Mouse (Mus musculus): ENCODE results near the gene Trim17. TPM values are rescaled to one million over a fixed set of nuclear protein-coding genes. Genes with fewer than 3 reads are reported as not detected.

Gene Trim17
- total and polyA plus RNA-seq, 3 experiments = 0.50 to 0.82 TPM; not detected in 1

DNA sequence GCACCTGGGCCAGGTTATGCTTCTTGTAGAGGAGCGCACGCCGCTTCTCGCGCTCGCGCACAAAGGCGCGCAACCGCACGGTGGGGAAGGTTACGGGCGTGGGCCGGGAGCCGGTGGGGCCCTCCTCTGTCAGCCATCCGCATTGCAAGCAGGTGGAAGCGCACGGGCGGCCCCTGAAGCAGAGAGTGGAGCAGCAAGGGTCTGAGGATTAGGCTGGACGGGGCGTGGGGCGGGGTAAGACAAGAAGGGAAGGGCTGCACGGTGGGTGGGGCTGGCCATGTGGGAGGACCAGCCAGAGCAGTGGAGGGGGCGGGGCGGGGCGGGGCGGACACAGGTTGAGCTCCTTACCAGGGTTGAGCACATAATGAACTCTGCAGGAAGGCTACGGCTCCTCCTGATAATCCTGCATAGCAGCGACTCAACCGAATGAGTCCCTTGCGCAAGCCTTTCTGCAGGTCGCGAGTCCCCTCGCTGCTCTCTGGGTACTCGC, 39.9 kb downstream of the Trim17 start:
- no peak for DNase-seq (ENCODE audit: low read depth, low spot score)
- Histone ChIP-seq H3K4me3 (ENCODE audit: control insufficient read depth in 1 of 2, insufficient read depth in 1 of 2, low read depth in 2 of 2, low read length in 2 of 2) (no peak overlapping the region), H3K9me3 (replicated peaks; ENCODE audit: insufficient read depth, low read length) (no peaks in the 10 kb centered on the region), H3K36me3 (ENCODE audit: control insufficient read depth in 1 of 2, insufficient read depth in 2 of 2, low read length in 2 of 2) (peaks cover under 1 to 6% of the 10 kb centered on the region in 2 experiments; a peak in 3 of 4 replicates), H3K27ac (ENCODE audit: control insufficient read depth, low read depth, low read length) (no peak overlapping the region), H3K9ac (ENCODE audit: control insufficient read depth, low read depth, low read length, poor library complexity, severe bottlenecking) (no peak overlapping the region), H3K4me1 (ENCODE audit: control insufficient read depth in 1 of 2, insufficient read depth in 2 of 2, low read length in 2 of 2) (peaks cover 0 to 15% of the 10 kb centered on the region in 2 experiments; a peak in 2 of 4 replicates), H3K79me2 (ENCODE audit: control insufficient read depth, insufficient read depth, low read length, poor library complexity) (no peaks in the 10 kb centered on the region), H3K27me3 (ENCODE audit: control insufficient read depth in 1 of 2, insufficient read depth in 2 of 2, low read length in 2 of 2) (no peaks in the 10 kb centered on the region)
- no peak for TF ChIP-seq ZKSCAN1 (IDR thresholded peaks at IDR 0.05; ENCODE audit: low read depth, low read length)
- no peak for TF ChIP-seq POLR2AphosphoS5 (IDR thresholded peaks at IDR 0.05; ENCODE audit: borderline replicate concordance, low read depth, low read length)
- no peak for TF ChIP-seq MEF2A (IDR thresholded peaks at IDR 0.05; ENCODE audit: extremely low read depth, insufficient replicate concordance, low read depth, low read length, poor library complexity, severe bottlenecking)
- TF ChIP-seq USF1 (IDR thresholded peaks at IDR 0.05; ENCODE audit: low read depth, low read length) = no peak
- TF ChIP-seq UBTF (IDR thresholded peaks at IDR 0.05; ENCODE audit: borderline replicate concordance, insufficient read depth, low read depth, low read length) = no peak

GRCm38 (mm10) chr11:58995061-58995806, 40.7 kb downstream of the Trim17 start:
- H3K27me3 ChIP-seq (ENCODE audit: control insufficient read depth in 1 of 2, insufficient read depth in 2 of 2, low read length in 2 of 2) = no peaks in the 10 kb centered on the region
- no peaks in the 10 kb centered on the region for H3K79me2 ChIP-seq (ENCODE audit: control insufficient read depth, insufficient read depth, low read length, poor library complexity)
- no peaks in the 10 kb centered on the region for H3K9me3 ChIP-seq (replicated peaks; ENCODE audit: insufficient read depth, low read length)
- no peak for DNase-seq (ENCODE audit: low read depth, low spot score)
- H3K36me3 ChIP-seq (ENCODE audit: control insufficient read depth in 1 of 2, insufficient read depth in 2 of 2, low read length in 2 of 2) = peaks cover 0 to 6% of the 10 kb centered on the region in 2 experiments; a peak in 2 of 4 replicates
- H3K4me1 ChIP-seq (ENCODE audit: control insufficient read depth in 1 of 2, insufficient read depth in 2 of 2, low read length in 2 of 2) = peaks cover 0 to 15% of the 10 kb centered on the region in 2 experiments; a peak in 2 of 4 replicates
- no peak overlapping the region for H3K9ac ChIP-seq (ENCODE audit: control insufficient read depth, low read depth, low read length, poor library complexity, severe bottlenecking)
- TF ChIP-seq TBP (IDR thresholded peaks at IDR 0.05; ENCODE audit: low read depth, low read length) (no peak), TAL1 (IDR thresholded peaks at IDR 0.05; ENCODE audit: low read length) (no peak), POLR2AphosphoS5 (IDR thresholded peaks at IDR 0.05; ENCODE audit: borderline replicate concordance, low read depth, low read length) (no peak), POLR2AphosphoS2 (IDR thresholded peaks at IDR 0.05; ENCODE audit: low read length) (no peak), MAZ (IDR thresholded peaks at IDR 0.05; ENCODE audit: low read depth, low read length) (no peak), POLR2A (IDR thresholded peaks at IDR 0.05; ENCODE audit: control insufficient read depth in 1 of 2, insufficient read depth in 1 of 2, low read depth in 1 of 2, low read length in 2 of 2, poor library complexity in 1 of 2) (no peak), EP300 (IDR thresholded peaks at IDR 0.05; ENCODE audit: low read depth in 1 of 2, low read length in 2 of 2) (no peak), MAFK (IDR thresholded peaks at IDR 0.05; ENCODE audit: borderline replicate concordance, low read depth, low read length) (no peak), ZKSCAN1 (IDR thresholded peaks at IDR 0.05; ENCODE audit: low read depth, low read length) (no peak), SMC3 (IDR thresholded peaks at IDR 0.05; ENCODE audit: low read depth, low read length) (no peak)
- H3K27ac ChIP-seq (ENCODE audit: control insufficient read depth, low read depth, low read length) = no peak overlapping the region
- no peak overlapping the region for H3K4me3 ChIP-seq (ENCODE audit: control insufficient read depth in 1 of 2, insufficient read depth in 1 of 2, low read depth in 2 of 2, low read length in 2 of 2)

Data from MEL (cell line).